Mouse (Mus musculus) embryonic fibroblast, embryonic 13.5 days (primary cell): ENCODE data around the gene Nfam1.

ENCODE experiments used
- CTCF ChIP-seq: IDR thresholded peaks from 2 replicates; pipeline ENCODE4 v1.5.1; 2011; ENCODE audit warnings: mild to moderate bottlenecking, control low read depth, low read length, moderate library complexity, borderline replicate concordance; ENCODE audit not compliant: insufficient read depth
- POLR2A ChIP-seq: IDR thresholded peaks from 2 replicates; pipeline ENCODE4 v1.6.1; 2011; ENCODE audit warnings: low read depth, mild to moderate bottlenecking, control low read depth, low read length, moderate library complexity

GRCm38 (mm10) chr15:82962536-82962935, 70.6 kb downstream of the Nfam1 start:
- TF ChIP-seq POLR2A (no peak), CTCF (no peak)
